ENCODE assay signal across 15 mouse cellular contexts in genomic region chr8:105704955-105705354, GRCm38 (mm10). TPM values are rescaled to one million over a fixed set of nuclear protein-coding genes. Genes with fewer than 3 reads are reported as not detected.
A peak's percentile ranks its signal among the peaks of the same experiment; 100 is the strongest.
DNase-seq lines count a peak whose midpoint lies in the region.
"Had no signal": no experiment of that assay in that cellular context is flagged by ENCODE, and none has a peak within 500 bp of the region (broad histone marks: within the 10 kb centered on the region; RNA-seq: fewer than 3 reads in every experiment).

No protein-coding gene starts in this region.

- intact Hi-C loops in left cerebral cortex, postnatal 4 days (cut with DNase I) = no loop called here

- peak; percentile 71 for DNase-seq in left cerebral cortex, postnatal 4 days
- DNase-seq in left cerebral cortex, adult 8-10 months (ENCODE audit: low spot score in 2 of 2) = no peak
- DNase-seq in cerebellum, adult 11 months = peak; percentile 83
- peak; percentile 94 for DNase-seq in cerebellum, adult 9-10 months
- DNase-seq in cerebellum, postnatal 36 days = peak; percentile 85 to 87
- no peak for DNase-seq in ovary, postnatal 14 days (ENCODE audit: low spot score)
- no peak for DNase-seq in kidney, postnatal 36 days
- DNase-seq: adrenal gland, postnatal 14 days; gastrocnemius, postnatal 25 days; heart, adult 18-20 months; heart, postnatal 4 days; kidney, adult 9 months; midbrain, embryonic 14.5 days; right cerebral cortex, postnatal 4 days had no signal

RNA-seq across cellular contexts. Expression of gene 4933405L10Rik, which starts 2.5 kb away (rescaled TPM):
- not detected for total RNA-seq in left cerebral cortex, postnatal 4 days (2021)
- under 1 TPM in 2 of 4 experiments, not detected in 2; 0.44 to 0.46 TPM for total RNA-seq in left cerebral cortex, adult 8-10 months (2022)
- total RNA-seq: adrenal gland, postnatal 14 days; gastrocnemius, postnatal 25 days; heart, adult 18-20 months; heart, postnatal 4 days; layer of hippocampus, postnatal 10 days had no signal

RNA-seq across cellular contexts. Expression of gene Enkd1, which starts 3.1 kb away (rescaled TPM):
- total RNA-seq in left cerebral cortex, postnatal 4 days (2021) = 10 to 100 TPM; 15.5 to 17.9 TPM
- 10 to 100 TPM in 1 of 4 experiments, 1 to 10 TPM in 3; 9.0 to 11.2 (median 9.3) TPM for total RNA-seq in left cerebral cortex, adult 8-10 months (2022)

RNA-seq across cellular contexts. Expression of gene Pard6a, which starts 4.0 kb away (rescaled TPM):
- 10 to 100 TPM; 28.4 to 33.1 TPM for total RNA-seq in left cerebral cortex, postnatal 4 days (2021)
- 10 to 100 TPM; 34.7 to 42.3 (median 39.2) TPM for total RNA-seq in left cerebral cortex, adult 8-10 months (2022)

RNA-seq across cellular contexts. Expression of gene Acd, which starts 4.1 kb away (rescaled TPM):
- 10 to 100 TPM; 55.9 to 58.9 TPM for total RNA-seq in left cerebral cortex, postnatal 4 days (2021)
- total RNA-seq in left cerebral cortex, adult 8-10 months (2022) = 10 to 100 TPM; 49.0 to 53.8 (median 50.9) TPM

RNA-seq across cellular contexts. Expression of gene Carmil2, which starts 18.9 kb away (rescaled TPM):
- total RNA-seq in left cerebral cortex, postnatal 4 days (2021) = 10 to 100 TPM; 39.4 to 40.8 TPM
- 10 to 100 TPM; 57.2 to 62.8 (median 58.3) TPM for total RNA-seq in left cerebral cortex, adult 8-10 months (2022)

Comparison
In these comparisons a context has a peak if more than half of its experiments do, and no peak if none do; other contexts are left out.
1. DNase-seq: peak in left cerebral cortex, postnatal 4 days (single experiment), cerebellum, adult 11 months (single experiment), cerebellum, adult 9-10 months (single experiment) and cerebellum, postnatal 36 days (2 of 2); none in left cerebral cortex, adult 8-10 months (0 of 2), ovary, postnatal 14 days (single experiment) and kidney, postnatal 36 days (0 of 2).